Mouse (Mus musculus): Measurements from ENCODE around the gene Tcf7.

The Tcf7 gene

GRCm38 (mm10) chr11:52292894-52293293 lies 10.1 kb upstream of the Tcf7 start:
- peaks cover 27% of the 10 kb centered on the region for H3K4me1 ChIP-seq (replicated peaks; ENCODE audit: low read depth, low read length)
- no peak for TF ChIP-seq NANOG (IDR thresholded peaks at IDR 0.05; ENCODE audit: borderline replicate concordance, low read length)
- TF ChIP-seq POU5F1 (IDR thresholded peaks at IDR 0.05; ENCODE audit: borderline replicate concordance, low read length): no peak
- TF ChIP-seq CTCF (conservative IDR thresholded peaks at IDR 0.05; ENCODE audit: low read length): no peak
- H3K9me3 ChIP-seq (ENCODE audit: low read length): no peaks in the 10 kb centered on the region
- H3K36me3 ChIP-seq (ENCODE audit: insufficient read depth, low read length): no peaks in the 10 kb centered on the region
- H3K4me3 ChIP-seq (replicated peaks; ENCODE audit: low read length): no peak overlapping the region
- H3K27me3 ChIP-seq (ENCODE audit: insufficient read depth, low read length): peaks cover 7% of the 10 kb centered on the region

- no peak overlapping the region for H3K4me3 ChIP-seq (replicated peaks; ENCODE audit: low read length)
- H3K9me3 ChIP-seq (ENCODE audit: low read length): no peaks in the 10 kb centered on the region
- no peak for TF ChIP-seq NANOG (IDR thresholded peaks at IDR 0.05; ENCODE audit: borderline replicate concordance, low read length)
- no peak for TF ChIP-seq CTCF (conservative IDR thresholded peaks at IDR 0.05; ENCODE audit: low read length)
- no peak for TF ChIP-seq POU5F1 (IDR thresholded peaks at IDR 0.05; ENCODE audit: borderline replicate concordance, low read length)
- no peaks in the 10 kb centered on the region for H3K36me3 ChIP-seq (ENCODE audit: insufficient read depth, low read length)
- peaks cover 26% of the 10 kb centered on the region for H3K4me1 ChIP-seq (replicated peaks; ENCODE audit: low read depth, low read length)
- peaks cover 7% of the 10 kb centered on the region for H3K27me3 ChIP-seq (ENCODE audit: insufficient read depth, low read length)
Observed at GRCm38 (mm10) chr11:52292346-52292745, 9.5 kb upstream of the Tcf7 start.

- Histone ChIP-seq H3K4me1 (replicated peaks; ENCODE audit: low read depth, low read length) (peaks cover 50% of the 10 kb centered on the region), H3K4me3 (replicated peaks; ENCODE audit: low read length) (0 out of 2 replicates have a peak overlapping the region, but pooled peaks have one; percentile 41), H3K9me3 (ENCODE audit: low read length) (no peaks in the 10 kb centered on the region), H3K36me3 (ENCODE audit: insufficient read depth, low read length) (0 out of 2 replicates have a peak, but pooled peaks cover under 1% of the 10 kb centered on the region), H3K27me3 (ENCODE audit: insufficient read depth, low read length) (peaks cover 24% of the 10 kb centered on the region)
- TF ChIP-seq NANOG (IDR thresholded peaks at IDR 0.05; ENCODE audit: borderline replicate concordance, low read length) (no peak), CTCF (conservative IDR thresholded peaks at IDR 0.05; ENCODE audit: low read length) (no peak), POU5F1 (IDR thresholded peaks at IDR 0.05; ENCODE audit: borderline replicate concordance, low read length) (no peak)
Observed at GRCm38 (mm10) chr11:52286958-52287305, 4.1 kb upstream of the Tcf7 start.

- H3K4me3 ChIP-seq (replicated peaks; ENCODE audit: low read length): peak overlapping the region; percentile 41
- H3K27me3 ChIP-seq (ENCODE audit: insufficient read depth, low read length): peaks cover 29% of the 10 kb centered on the region
- TF ChIP-seq NANOG (IDR thresholded peaks at IDR 0.05; ENCODE audit: borderline replicate concordance, low read length) (no peak), POU5F1 (IDR thresholded peaks at IDR 0.05; ENCODE audit: borderline replicate concordance, low read length) (peak; percentile 97), CTCF (conservative IDR thresholded peaks at IDR 0.05; ENCODE audit: low read length) (no peak)
- H3K9me3 ChIP-seq (ENCODE audit: low read length): no peaks in the 10 kb centered on the region
- H3K4me1 ChIP-seq (replicated peaks; ENCODE audit: low read depth, low read length): peaks cover 52% of the 10 kb centered on the region
- peaks cover 5% of the 10 kb centered on the region for H3K36me3 ChIP-seq (ENCODE audit: insufficient read depth, low read length)
Observed at GRCm38 (mm10) chr11:52286301-52286957, 3.6 kb upstream of the Tcf7 start.

- Histone ChIP-seq H3K27me3 (ENCODE audit: insufficient read depth, low read length) (peaks cover 30% of the 10 kb centered on the region), H3K36me3 (ENCODE audit: insufficient read depth, low read length) (peaks cover 31% of the 10 kb centered on the region), H3K4me3 (replicated peaks; ENCODE audit: low read length) (peak overlapping the region; percentile 67), H3K4me1 (replicated peaks; ENCODE audit: low read depth, low read length) (peaks cover 68% of the 10 kb centered on the region), H3K9me3 (ENCODE audit: low read length) (no peaks in the 10 kb centered on the region)
- TF ChIP-seq POU5F1 (IDR thresholded peaks at IDR 0.05; ENCODE audit: borderline replicate concordance, low read length) (no peak), NANOG (IDR thresholded peaks at IDR 0.05; ENCODE audit: borderline replicate concordance, low read length) (no peak), CTCF (conservative IDR thresholded peaks at IDR 0.05; ENCODE audit: low read length) (no peak)
Observed at GRCm38 (mm10) chr11:52283596-52284571, 1.1 kb upstream of the Tcf7 start.

- Histone ChIP-seq H3K36me3 (ENCODE audit: insufficient read depth, low read length) (peaks cover 44% of the 10 kb centered on the region), H3K27me3 (ENCODE audit: insufficient read depth, low read length) (peaks cover 30% of the 10 kb centered on the region), H3K4me3 (replicated peaks; ENCODE audit: low read length) (peak overlapping the region; percentile 91), H3K4me1 (replicated peaks; ENCODE audit: low read depth, low read length) (peaks cover 69% of the 10 kb centered on the region), H3K9me3 (ENCODE audit: low read length) (no peaks in the 10 kb centered on the region)
- TF ChIP-seq CTCF (conservative IDR thresholded peaks at IDR 0.05; ENCODE audit: low read length): no peak
- no peak for TF ChIP-seq NANOG (IDR thresholded peaks at IDR 0.05; ENCODE audit: borderline replicate concordance, low read length)
- no peak for TF ChIP-seq POU5F1 (IDR thresholded peaks at IDR 0.05; ENCODE audit: borderline replicate concordance, low read length)
Observed at GRCm38 (mm10) chr11:52282420-52282773, 417 bp downstream of the Tcf7 start.

GRCm38 (mm10) chr11:52281568-52282328 lies 1.1 kb downstream of the Tcf7 start:
- peaks cover 69% of the 10 kb centered on the region for H3K4me1 ChIP-seq (replicated peaks; ENCODE audit: low read depth, low read length)
- H3K36me3 ChIP-seq (ENCODE audit: insufficient read depth, low read length): peaks cover 50% of the 10 kb centered on the region
- no peak for TF ChIP-seq CTCF (conservative IDR thresholded peaks at IDR 0.05; ENCODE audit: low read length)
- TF ChIP-seq NANOG (IDR thresholded peaks at IDR 0.05; ENCODE audit: borderline replicate concordance, low read length): no peak
- peak overlapping the region; percentile 91 for H3K4me3 ChIP-seq (replicated peaks; ENCODE audit: low read length)
- peaks cover 30% of the 10 kb centered on the region for H3K27me3 ChIP-seq (ENCODE audit: insufficient read depth, low read length)
- no peaks in the 10 kb centered on the region for H3K9me3 ChIP-seq (ENCODE audit: low read length)
